Mouse (Mus musculus) heart, embryonic 14.5 days (tissue): ENCODE measurements around the gene Mmachc. TPM values are rescaled to one million over a fixed set of nuclear protein-coding genes. Genes with fewer than 3 reads are reported as not detected.

ENCODE experiments used
- ATAC-seq: fragments of 200-750 bp; cut with Nextera tagmentation; 2 replicates; pipeline ENCODE4 v1.8.0; 2017; ENCODE audit warnings: low read depth, moderate TSS enrichment; ENCODE audit not compliant: insufficient number of reproducible peaks, insufficient read depth, low FRiP score
- H3K27ac ChIP-seq, 2 experiments: fragments of 200-500 bp in 1 of 2; fragments of 300-500 bp in 1 of 2; sonication (generic) in 1 of 2; replicated peaks in 1 of 2; 2 replicates each; pipeline ENCODE4 v1.5.1; 2012 to 2014; ENCODE audit warnings: low read depth in 2 of 2, low read length in 2 of 2, control low read depth in 1 of 2, mild to moderate bottlenecking in 1 of 2, mixed read lengths in 1 of 2; ENCODE audit not compliant: control insufficient read depth in 1 of 2, insufficient read depth in 1 of 2
- H3K27me3 ChIP-seq: fragments of 300-500 bp; sonication (generic); 2 replicates; pipeline ENCODE4 v1.6.1; 2014; ENCODE audit warnings: mild to moderate bottlenecking, low read length, control low read depth; ENCODE audit not compliant: control insufficient read depth, insufficient read depth
- H3K36me3 ChIP-seq: fragments of 300-500 bp; sonication (generic); 2 replicates; pipeline ENCODE4 v1.6.1; 2014; ENCODE audit warnings: mild to moderate bottlenecking, control low read depth, low read length, mixed read lengths; ENCODE audit not compliant: control insufficient read depth, insufficient read depth
- H3K4me1 ChIP-seq, 2 experiments: fragments of 200-500 bp in 1 of 2; fragments of 300-500 bp in 1 of 2; sonication (generic) in 1 of 2; 2 replicates each; pipeline ENCODE4 v1.6.1; 2012 to 2014; ENCODE audit warnings: low read length in 2 of 2, control low read depth in 1 of 2, mixed read lengths in 1 of 2; ENCODE audit not compliant: control insufficient read depth in 2 of 2, insufficient read depth in 2 of 2
- H3K4me2 ChIP-seq: fragments of 300-500 bp; sonication (generic); 2 replicates; pipeline ENCODE4 v1.6.1; 2014; ENCODE audit warnings: mild to moderate bottlenecking, low read length
- H3K4me3 ChIP-seq, 2 experiments: fragments of 200-500 bp in 1 of 2; fragments of 300-500 bp in 1 of 2; sonication (generic) in 1 of 2; 2 replicates each; pipeline ENCODE4 v1.5.1; 2012 to 2014; ENCODE audit warnings: low read length in 2 of 2, mild to moderate bottlenecking in 2 of 2, control low read depth in 1 of 2, low read depth in 1 of 2, moderate library complexity in 1 of 2; ENCODE audit not compliant: control insufficient read depth in 1 of 2, insufficient read depth in 1 of 2
- H3K9ac ChIP-seq: fragments of 300-500 bp; sonication (generic); 2 replicates; pipeline ENCODE4 v1.6.1; 2014; ENCODE audit warnings: mild to moderate bottlenecking, low read length
- H3K9me3 ChIP-seq: fragments of 300-500 bp; sonication (generic); 2 replicates; pipeline ENCODE4 v1.6.1; 2016; ENCODE audit warnings: low read length, control low read depth; ENCODE audit not compliant: control insufficient read depth
- WGBS: fragments of 180-500 bp; shearing (Covaris S2); extraction: QIAGEN DNeasy Blood & Tissue Kit; methylation state at CpG from one replicate; pipeline ENCODE4 v1.1.7; 2014; 5-methylcytosine and 5-hydroxymethylcytosine counted together
- polyA plus RNA-seq: library from polyadenylated mRNA; unstranded; fragments of >200 nt; fragmentation: Nextera tagmentation; extraction: Ambion mirVana; gene quantifications from 2 replicates; pipeline ENCODE4 v1.2.1, GENCODE M21; 2014

Mmachc gene
- polyA plus RNA-seq, 1 experiment from 2014 or later, result 31.9 TPM

- H3K9ac ChIP-seq, result no peak overlapping the region
- H3K4me3 ChIP-seq, result no peak overlapping the region
- no peak overlapping the region for H3K27ac ChIP-seq
- no peak for ATAC-seq
- H3K36me3 ChIP-seq, result peaks cover 15% of the 10 kb centered on the region
- no peaks in the 10 kb centered on the region for H3K27me3 ChIP-seq
- 88% methylated on average over 2 of the region's 2 CpGs for WGBS
- no peaks in the 10 kb centered on the region for H3K9me3 ChIP-seq
- no peak overlapping the region for H3K4me2 ChIP-seq
- H3K4me1 ChIP-seq, result peaks cover 0 to 9% of the 10 kb centered on the region in 2 experiments; a peak in 3 of 4 replicates
Measured at GRCm38 (mm10) chr4:116710154-116710553, 1.9 kb upstream of the Mmachc start.

- no peaks in the 10 kb centered on the region for H3K27me3 ChIP-seq
- peaks cover 0 to 9% of the 10 kb centered on the region in 2 experiments; a peak in 3 of 4 replicates for H3K4me1 ChIP-seq
- WGBS, result 3% methylated on average over 9 of the region's 9 CpGs
- peak overlapping the region; percentile 76 for H3K9ac ChIP-seq
- no peaks in the 10 kb centered on the region for H3K9me3 ChIP-seq
- H3K4me2 ChIP-seq, result peak overlapping the region; percentile 88
- no peak for ATAC-seq
- peaks cover 23% of the 10 kb centered on the region for H3K36me3 ChIP-seq
- no peak overlapping the region for H3K27ac ChIP-seq
- H3K4me3 ChIP-seq, result peak overlapping the region; percentile 58 to 71
Measured at GRCm38 (mm10) chr4:116708791-116709390, 685 bp upstream of the Mmachc start.

GRCm38 (mm10) chr4:116707666-116708065 is 540 bp downstream of the Mmachc start:
- Histone ChIP-seq H3K4me3 (peak overlapping the region; percentile 71 to 85), H3K9me3 (no peaks in the 10 kb centered on the region), H3K4me2 (peak overlapping the region; percentile 78), H3K9ac (peak overlapping the region; percentile 82), H3K4me1 (peaks cover 0 to 9% of the 10 kb centered on the region in 2 experiments; a peak in 3 of 4 replicates), H3K36me3 (peaks cover 33% of the 10 kb centered on the region), H3K27ac (no peak overlapping the region; a peak in 1 of 4 replicates), H3K27me3 (no peaks in the 10 kb centered on the region)
- WGBS, result 15% methylated on average over 9 of the region's 9 CpGs
- no peak for ATAC-seq

- no peaks in the 10 kb centered on the region for H3K9me3 ChIP-seq
- no peak overlapping the region for H3K9ac ChIP-seq
- ATAC-seq, result no peak
- H3K27ac ChIP-seq, result no peak overlapping the region
- WGBS, result 34% methylated on average over 6 of the region's 6 CpGs
- no peak overlapping the region for H3K4me3 ChIP-seq
- H3K36me3 ChIP-seq, result peaks cover 58% of the 10 kb centered on the region
- H3K4me2 ChIP-seq, result no peak overlapping the region
- peaks cover 0 to 4% of the 10 kb centered on the region in 2 experiments; a peak in 2 of 4 replicates for H3K4me1 ChIP-seq
- no peaks in the 10 kb centered on the region for H3K27me3 ChIP-seq
Measured at GRCm38 (mm10) chr4:116703804-116704203, 4.4 kb downstream of the Mmachc start.

- H3K27me3 ChIP-seq, result no peaks in the 10 kb centered on the region
- no peak overlapping the region for H3K4me2 ChIP-seq
- H3K27ac ChIP-seq, result no peak overlapping the region
- peaks cover 84% of the 10 kb centered on the region for H3K36me3 ChIP-seq
- WGBS, result 81% methylated on average over 1 of the region's 1 CpGs
- H3K4me1 ChIP-seq, result peaks cover 2 to 5% of the 10 kb centered on the region in 2 experiments
- H3K4me3 ChIP-seq, result no peak overlapping the region
- H3K9ac ChIP-seq, result no peak overlapping the region
- ATAC-seq, result no peak
- no peaks in the 10 kb centered on the region for H3K9me3 ChIP-seq
Measured at GRCm38 (mm10) chr4:116700964-116701363, 7.2 kb downstream of the Mmachc start.

- no peak overlapping the region for H3K9ac ChIP-seq
- no peaks in the 10 kb centered on the region for H3K27me3 ChIP-seq
- no peak overlapping the region for H3K4me2 ChIP-seq
- no peak overlapping the region for H3K4me3 ChIP-seq
- WGBS, result 16% methylated on average over 2 of the region's 2 CpGs
- no peak for ATAC-seq
- H3K9me3 ChIP-seq, result no peaks in the 10 kb centered on the region
- H3K4me1 ChIP-seq, result peaks cover 2 to 5% of the 10 kb centered on the region in 2 experiments
- peak overlapping the region in 1 of 2 experiments; percentile 37; a peak in 1 of 4 replicates for H3K27ac ChIP-seq
- H3K36me3 ChIP-seq, result peaks cover 89% of the 10 kb centered on the region
Measured at GRCm38 (mm10) chr4:116698693-116699342, 9.4 kb downstream of the Mmachc start.

GRCm38 (mm10) chr4:116693785-116694184 is 14.4 kb downstream of the Mmachc start:
- Histone ChIP-seq H3K36me3 (peaks cover 98% of the 10 kb centered on the region), H3K27me3 (no peaks in the 10 kb centered on the region), H3K9me3 (no peaks in the 10 kb centered on the region), H3K4me3 (no peak overlapping the region), H3K4me2 (no peak overlapping the region), H3K27ac (no peak overlapping the region), H3K9ac (no peak overlapping the region), H3K4me1 (peaks cover 2 to 6% of the 10 kb centered on the region in 2 experiments)
- 80% methylated on average over 2 of the region's 2 CpGs for WGBS
- ATAC-seq, result no peak
